Mouse (Mus musculus) skeletal muscle tissue, adult 2 months (tissue): Measurements from ENCODE around the gene Sirt6.

ENCODE experiments used
- DNase-seq: peaks from one replicate; pipeline ENCODE4 v3.0.0-alpha.2; 2012; ENCODE audit warnings: low read depth, low spot score

Sirt6 gene

GRCm38 (mm10) chr10:81595599-81595998 lies 32.0 kb downstream of the Sirt6 start:
- DNase-seq: no peak

DNA sequence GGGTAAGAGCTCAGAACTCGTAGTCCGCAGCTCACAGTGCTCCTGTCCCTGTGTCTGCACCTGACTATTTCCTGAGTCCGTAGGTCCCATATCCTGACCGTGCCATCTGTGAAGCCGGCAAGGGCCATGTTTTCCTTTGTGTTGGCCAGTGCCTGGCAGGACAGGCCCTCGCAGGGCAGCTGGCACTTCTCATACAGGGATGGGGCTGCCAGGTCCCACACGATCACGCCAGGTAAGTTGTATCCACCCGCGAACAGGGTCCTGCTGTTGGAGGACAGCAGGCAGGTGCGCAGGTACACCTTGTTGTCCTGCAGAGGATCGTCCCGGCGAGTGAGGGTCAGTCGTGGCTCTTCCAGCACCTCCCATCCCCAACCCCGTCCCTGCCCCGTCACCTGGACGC lies 33.7 kb downstream of the Sirt6 start:
- DNase-seq: no peak

DNA sequence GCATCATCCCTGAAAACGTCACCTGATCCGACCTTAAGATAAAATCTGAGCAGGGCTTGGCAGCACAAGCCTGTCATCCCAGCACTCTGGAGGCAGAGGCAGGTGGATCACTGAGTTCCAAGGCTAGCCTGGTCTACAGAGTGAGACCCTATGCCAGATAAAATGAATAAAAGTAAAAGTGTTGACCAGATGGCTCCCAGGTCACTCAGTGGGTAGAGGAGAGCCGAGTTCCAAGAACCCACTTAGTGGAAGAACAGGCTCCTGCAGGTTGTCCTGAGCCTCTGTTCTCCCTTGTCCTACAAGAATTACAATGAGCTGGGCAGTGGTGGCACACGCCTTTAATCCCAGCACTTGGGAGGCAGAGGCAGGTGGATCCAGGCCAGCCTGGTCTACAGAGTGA lies 34.4 kb downstream of the Sirt6 start:
- no peak for DNase-seq

DNA sequence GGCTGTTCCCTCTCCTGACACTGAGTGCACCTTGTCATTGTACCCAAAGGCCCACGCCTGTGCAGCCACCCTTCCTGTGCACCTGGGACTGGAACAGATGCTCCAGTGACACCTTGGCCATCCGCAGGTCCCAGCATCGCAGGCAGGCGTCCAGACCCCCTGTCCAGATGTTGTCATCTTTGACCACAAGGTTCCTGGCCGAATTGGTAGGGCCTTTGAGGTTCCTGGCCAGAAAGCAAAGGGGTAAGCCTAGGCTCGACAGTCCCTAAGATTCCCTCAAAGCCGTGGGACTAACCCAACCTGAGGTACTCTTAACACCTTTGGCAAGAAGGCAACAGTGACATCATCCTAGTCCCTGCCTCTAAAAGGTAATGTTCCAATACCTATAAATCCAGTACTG lies 35.0 kb downstream of the Sirt6 start:
- DNase-seq: no peak

DNA sequence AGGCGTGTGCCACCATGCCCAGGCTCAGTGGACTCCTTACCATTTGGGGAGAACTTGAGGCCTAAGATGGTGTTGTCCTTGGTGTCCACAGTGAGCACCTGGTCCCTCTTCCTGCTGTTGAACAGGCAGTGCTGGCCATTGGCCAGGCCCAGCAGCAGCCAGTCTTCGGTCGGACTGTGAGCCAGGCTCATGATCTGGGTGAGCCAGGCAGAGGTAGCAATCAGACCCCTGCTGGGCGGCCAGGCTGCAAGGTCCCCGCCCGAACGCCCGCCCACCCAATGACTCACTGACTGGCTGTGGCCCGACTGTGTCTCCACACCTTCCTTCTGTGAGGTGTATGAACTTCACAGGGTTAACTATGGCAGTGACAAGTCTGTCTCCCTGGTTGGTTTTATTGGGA lies 35.8 kb downstream of the Sirt6 start:
- no peak for DNase-seq

DNA sequence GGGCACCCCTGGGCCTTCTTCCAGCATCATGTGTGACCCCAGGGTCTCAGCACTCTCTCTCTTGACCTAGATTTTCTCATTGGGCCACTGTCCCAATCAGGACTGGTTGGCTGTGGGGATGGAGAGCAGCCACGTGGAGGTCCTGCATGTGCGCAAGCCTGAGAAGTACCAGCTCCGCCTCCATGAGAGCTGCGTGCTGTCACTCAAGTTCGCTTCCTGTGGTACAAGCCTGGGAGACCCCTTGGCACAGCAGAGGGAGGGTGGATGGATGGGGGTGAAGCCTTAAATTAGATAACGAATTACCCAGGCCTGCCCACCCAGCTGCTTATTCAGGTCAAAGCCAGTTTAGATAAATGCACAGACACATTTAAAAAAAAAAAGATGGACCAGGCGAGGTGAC lies 38.9 kb downstream of the Sirt6 start:
- DNase-seq: no peak

DNA sequence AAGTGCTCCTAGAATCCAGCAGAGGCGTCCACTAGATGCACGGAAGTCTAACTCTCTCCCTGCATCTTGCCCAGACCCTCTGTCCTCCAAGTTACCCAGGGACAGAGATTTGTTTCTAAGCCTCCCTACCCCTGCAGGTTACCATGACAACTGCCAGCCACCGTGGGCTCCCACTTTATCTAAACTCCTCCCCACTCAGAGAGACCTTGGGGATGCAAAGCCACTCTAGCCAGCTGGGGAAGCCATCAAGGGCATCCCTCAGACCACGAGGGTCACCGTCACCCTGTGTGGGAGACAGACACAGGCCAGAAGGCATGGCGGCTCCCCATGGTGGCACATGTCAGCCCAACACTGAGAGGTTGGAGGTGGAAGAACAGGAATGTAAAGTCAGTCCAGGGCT lies 44.2 kb downstream of the Sirt6 start:
- DNase-seq: no peak

DNA sequence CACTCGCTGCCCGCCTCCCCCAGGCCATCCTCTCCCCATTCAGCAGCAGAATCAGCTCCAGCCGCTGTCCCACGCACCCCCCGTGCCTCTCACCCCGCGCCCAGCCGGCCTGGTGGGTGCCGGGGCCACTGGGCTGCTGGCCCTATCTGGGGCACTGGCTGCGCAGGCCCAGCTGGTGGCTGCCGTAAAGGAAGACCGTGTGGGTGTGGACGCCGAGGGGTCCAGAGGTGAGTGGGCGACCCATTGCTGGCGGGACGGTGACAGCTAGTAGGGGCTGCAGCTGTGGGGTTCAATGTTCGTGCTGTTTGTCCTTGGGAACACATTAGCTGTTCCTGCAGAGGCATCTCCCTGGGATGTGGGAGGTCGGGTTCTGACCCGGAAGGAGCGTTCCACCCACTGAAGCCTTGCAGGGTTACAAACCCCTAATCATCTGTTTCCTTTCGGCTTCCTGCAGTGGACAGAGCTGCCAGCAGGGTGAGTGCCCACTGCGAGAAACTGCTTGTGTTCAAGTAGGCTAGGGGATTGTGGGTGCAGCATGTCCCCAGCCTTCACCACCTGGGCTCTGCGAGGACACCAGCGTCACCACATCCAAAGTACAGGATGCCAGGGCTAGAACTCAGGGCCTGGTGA lies 47.0 kb downstream of the Sirt6 start:
- DNase-seq: no peak

DNA sequence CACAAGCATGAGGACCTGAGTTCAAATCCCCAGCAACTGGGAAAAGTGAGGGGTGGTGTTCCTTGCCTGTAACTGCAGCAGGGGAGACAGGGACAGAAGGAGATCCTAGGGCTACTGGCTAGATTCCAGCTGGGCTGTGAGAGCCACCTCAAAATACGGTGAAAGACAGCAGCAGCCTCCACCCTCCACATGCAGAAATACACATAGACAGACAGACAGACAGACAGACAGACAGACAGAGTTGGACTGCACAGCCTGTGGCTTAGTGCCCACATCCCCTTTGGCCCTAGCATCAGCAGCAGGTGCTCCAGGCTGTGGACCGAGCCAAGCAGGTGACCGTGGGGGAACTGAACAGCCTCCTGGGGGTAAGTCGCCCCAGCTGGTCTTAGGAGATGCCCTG lies 47.6 kb downstream of the Sirt6 start:
- no peak for DNase-seq

DNA sequence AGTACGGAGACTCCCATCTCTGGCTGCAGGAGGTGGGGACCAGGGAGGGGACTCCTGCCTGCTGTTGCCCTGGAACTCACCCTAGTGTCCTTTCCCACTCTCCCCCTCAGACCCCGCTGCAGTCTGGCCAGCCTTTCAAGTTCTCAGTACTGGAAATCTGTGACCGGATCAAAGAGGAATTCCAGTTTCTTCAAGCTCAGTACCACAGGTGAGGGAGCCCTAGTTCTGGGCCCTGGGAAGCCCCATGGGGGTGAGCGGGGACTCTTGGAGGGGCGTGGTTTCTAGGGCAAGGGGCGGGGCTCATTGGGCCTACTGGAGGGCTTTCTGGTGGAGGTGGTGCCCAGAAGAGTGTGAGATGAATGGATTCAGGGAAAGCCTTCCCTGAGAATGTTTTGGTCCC lies 51.9 kb downstream of the Sirt6 start:
- no peak for DNase-seq

GRCm38 (mm10) chr10:81575208-81575631 lies 52.4 kb downstream of the Sirt6 start:
- DNase-seq: no peak

- no peak for DNase-seq
Measured at GRCm38 (mm10) chr10:81574081-81575056, 53.2 kb downstream of the Sirt6 start, which contains the start of gene Tle2. Gene Tle2, plus strand, starts transcription at chr10:81574561.

DNA sequence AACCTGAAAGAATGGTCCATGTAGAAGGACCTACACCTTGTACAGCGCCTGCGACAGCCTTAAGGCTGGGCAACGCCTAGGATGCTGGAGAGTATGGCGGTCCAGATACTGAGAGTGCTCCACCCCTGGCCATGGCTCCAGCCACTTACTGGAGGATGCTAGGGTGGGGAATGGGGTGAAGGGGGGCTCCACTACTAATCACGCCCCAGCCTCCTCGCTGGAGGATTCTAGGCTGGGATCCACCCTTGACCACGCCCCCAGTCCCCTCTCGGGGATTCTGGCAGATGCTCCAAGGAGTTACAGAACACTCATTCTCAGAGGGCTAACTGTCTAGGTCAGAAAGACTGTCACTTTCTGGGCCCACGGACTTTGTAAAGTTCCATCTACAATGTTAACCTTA lies 54.6 kb downstream of the Sirt6 start:
- no peak for DNase-seq

- no peak for DNase-seq
Measured at GRCm38 (mm10) chr10:81572133-81572671, 55.4 kb downstream of the Sirt6 start.
